Mouse (Mus musculus) MEL (cell line): ENCODE results near the gene Lhx2. TPM values are rescaled to one million over a fixed set of nuclear protein-coding genes. Genes with fewer than 3 reads are reported as not detected.

Experiments used
- DNase-seq: peaks from one replicate; pipeline ENCODE4 v3.0.0; 2011; ENCODE audit warnings: low read depth, low spot score
- H3K27ac ChIP-seq: 2 replicates; pipeline ENCODE4 v1.5.1; 2012; ENCODE audit warnings: low read depth, mild to moderate bottlenecking, control low read depth, low read length, moderate library complexity; ENCODE audit not compliant: control insufficient read depth
- H3K27me3 ChIP-seq, 2 experiments: fragments of 150-350 bp in 1 of 2; sonication (generic) in 1 of 2; 2 replicates each; pipeline ENCODE4 v1.6.1; 2012; ENCODE audit warnings: low read length in 2 of 2, mild to moderate bottlenecking in 2 of 2, improper control_type of control experiment in 1 of 2, moderate library complexity in 1 of 2; ENCODE audit not compliant: insufficient read depth in 2 of 2, control insufficient read depth in 1 of 2
- H3K36me3 ChIP-seq, 2 experiments: 2 replicates each; pipeline ENCODE4 v1.6.1; 2012 to 2014; ENCODE audit warnings: low read length in 2 of 2, improper control_type of control experiment in 1 of 2, inconsistent platforms in 1 of 2, mild to moderate bottlenecking in 1 of 2; ENCODE audit not compliant: insufficient read depth in 2 of 2, control insufficient read depth in 1 of 2
- H3K4me1 ChIP-seq, 2 experiments: fragments of 150-350 bp in 1 of 2; sonication (generic) in 1 of 2; 2 replicates each; pipeline ENCODE4 v1.6.1; 2012; ENCODE audit warnings: low read length in 2 of 2, improper control_type of control experiment in 1 of 2, mild to moderate bottlenecking in 1 of 2; ENCODE audit not compliant: insufficient read depth in 2 of 2, control insufficient read depth in 1 of 2
- H3K4me3 ChIP-seq, 2 experiments: fragments of 150-350 bp in 1 of 2; sonication (generic) in 1 of 2; 2 replicates each; pipeline ENCODE4 v1.5.1; 2012; ENCODE audit warnings: low read depth in 2 of 2, low read length in 2 of 2, mild to moderate bottlenecking in 2 of 2, moderate library complexity in 2 of 2, control low read depth in 1 of 2, improper control_type of control experiment in 1 of 2; ENCODE audit not compliant: control insufficient read depth in 1 of 2, insufficient read depth in 1 of 2
- H3K79me2 ChIP-seq: 2 replicates; pipeline ENCODE4 v1.6.1; 2012; ENCODE audit warnings: mild to moderate bottlenecking, low read length, moderate library complexity; ENCODE audit not compliant: control insufficient read depth, poor library complexity, insufficient read depth
- H3K9ac ChIP-seq: 2 replicates; pipeline ENCODE4 v1.6.1; 2012; ENCODE audit warnings: low read depth, mild to moderate bottlenecking, control low read depth, low read length, moderate library complexity; ENCODE audit not compliant: control insufficient read depth, poor library complexity, severe bottlenecking
- H3K9me3 ChIP-seq: fragments of 150-350 bp; sonication (generic); replicated peaks from 2 replicates; pipeline ENCODE4 v1.6.1; 2012; ENCODE audit warnings: mild to moderate bottlenecking, low read length, improper control_type of control experiment, moderate library complexity; ENCODE audit not compliant: insufficient read depth
- BHLHE40 ChIP-seq: IDR thresholded peaks from 2 replicates; pipeline ENCODE4 v1.6.1; 2012; ENCODE audit warnings: low read depth, mild to moderate bottlenecking, inconsistent platforms, low read length, improper control_type of control experiment, borderline replicate concordance
- CHD1 ChIP-seq: IDR thresholded peaks from 2 replicates; pipeline ENCODE4 v1.6.1; 2012; ENCODE audit warnings: low read depth, mild to moderate bottlenecking, inconsistent platforms, low read length, improper control_type of control experiment
- EP300 ChIP-seq, 2 experiments: IDR thresholded peaks; 2 replicates each; pipeline ENCODE4 v1.6.1; 2011; ENCODE audit warnings: improper control_type of control experiment in 2 of 2, low read length in 2 of 2, low read depth in 1 of 2, mild to moderate bottlenecking in 1 of 2
- HCFC1 ChIP-seq: IDR thresholded peaks from 2 replicates; pipeline ENCODE4 v1.6.1; 2012; ENCODE audit warnings: low read depth, mild to moderate bottlenecking, inconsistent platforms, low read length, improper control_type of control experiment, moderate library complexity
- MAFK ChIP-seq: IDR thresholded peaks from 2 replicates; pipeline ENCODE4 v1.6.1; 2011; ENCODE audit warnings: low read depth, mild to moderate bottlenecking, low read length, improper control_type of control experiment, borderline replicate concordance
- MAZ ChIP-seq: IDR thresholded peaks from 2 replicates; pipeline ENCODE4 v1.6.1; 2012; ENCODE audit warnings: low read depth, mild to moderate bottlenecking, inconsistent platforms, low read length, improper control_type of control experiment
- MYC ChIP-seq: IDR thresholded peaks from 2 replicates; pipeline ENCODE4 v1.6.1; 2011; ENCODE audit warnings: low read depth, mild to moderate bottlenecking, low read length, improper control_type of control experiment, moderate library complexity
- NRF1 ChIP-seq: IDR thresholded peaks from 2 replicates; pipeline ENCODE4 v1.6.1; 2014; ENCODE audit warnings: low read depth, mild to moderate bottlenecking, inconsistent platforms, low read length, improper control_type of control experiment, moderate library complexity; ENCODE audit not compliant: poor library complexity, insufficient read depth, severe bottlenecking
- RAD21 ChIP-seq: IDR thresholded peaks from 2 replicates; pipeline ENCODE4 v1.6.1; 2011; ENCODE audit warnings: mild to moderate bottlenecking, low read depth, low read length, improper control_type of control experiment
- TAL1 ChIP-seq: IDR thresholded peaks from 2 replicates; pipeline ENCODE4 v1.6.1; 2012; ENCODE audit warnings: mild to moderate bottlenecking, inconsistent platforms, low read length, moderate library complexity, mixed read lengths
- TCF12 ChIP-seq: IDR thresholded peaks from 2 replicates; pipeline ENCODE4 v1.6.1; 2014; ENCODE audit warnings: low read depth, mild to moderate bottlenecking, inconsistent platforms, low read length, improper control_type of control experiment, moderate library complexity
- USF1 ChIP-seq: IDR thresholded peaks from 2 replicates; pipeline ENCODE4 v1.6.1; 2014; ENCODE audit warnings: low read depth, mild to moderate bottlenecking, inconsistent platforms, low read length, improper control_type of control experiment, moderate library complexity
- ZMIZ1 ChIP-seq: IDR thresholded peaks from 2 replicates; pipeline ENCODE4 v1.6.1; 2012; ENCODE audit warnings: low read depth, mild to moderate bottlenecking, inconsistent platforms, low read length, improper control_type of control experiment, moderate library complexity
- ZNF384 ChIP-seq: IDR thresholded peaks from 2 replicates; pipeline ENCODE4 v1.6.1; 2012; ENCODE audit warnings: low read depth, mild to moderate bottlenecking, inconsistent platforms, low read length, improper control_type of control experiment
- polyA plus RNA-seq, 2 experiments: library from polyadenylated mRNA; stranded (reverse) in 1 of 2; unstranded in 1 of 2; fragments of >175 nt in 1 of 2; fragments of >200 nt in 1 of 2; gene quantifications; 2 replicates each; pipeline versions ENCODE4 v1.2.1 to v1.2.4; 2012; ENCODE audit warnings: low replicate concordance in 2 of 2, low read depth in 1 of 2; ENCODE audit not compliant: insufficient read length in 2 of 2, insufficient read depth in 1 of 2, missing spikeins in 1 of 2
- total RNA-seq: library from RNA; depleted of rRNA; stranded (reverse); fragments of 300-350 nt; gene quantifications from 2 replicates; pipeline ENCODE4 v1.2.3, GENCODE M21; 2012

Gene Lhx2
- total and polyA plus RNA-seq, 3 experiments: 0.12 TPM; not detected in 2

- H3K9me3 ChIP-seq: no peaks in the 10 kb centered on the region
- H3K9ac ChIP-seq: no peak overlapping the region
- no peak for TF ChIP-seq CHD1
- no peak for TF ChIP-seq ZMIZ1
- no peak for TF ChIP-seq MAZ
- TF ChIP-seq RAD21: no peak
- TF ChIP-seq TAL1: no peak
- TF ChIP-seq MAFK: no peak
- no peak for TF ChIP-seq USF1
- no peak for TF ChIP-seq MYC
- TF ChIP-seq TCF12: no peak
- TF ChIP-seq ZNF384: no peak
- H3K4me1 ChIP-seq: no peaks in the 10 kb centered on the region
- H3K27me3 ChIP-seq: no peaks in the 10 kb centered on the region; a peak in 1 of 4 replicates
- no peak overlapping the region for H3K27ac ChIP-seq
- H3K4me3 ChIP-seq: no peak overlapping the region
- no peak for DNase-seq
- H3K36me3 ChIP-seq: no peaks in the 10 kb centered on the region
- H3K79me2 ChIP-seq: no peaks in the 10 kb centered on the region
Measured at GRCm38 (mm10) chr2:38351641-38352320, 12.7 kb downstream of the Lhx2 start.

GRCm38 (mm10) chr2:38352321-38353007, 13.4 kb downstream of the Lhx2 start:
- Histone ChIP-seq H3K4me1 (no peaks in the 10 kb centered on the region), H3K4me3 (no peak overlapping the region), H3K27ac (no peak overlapping the region), H3K27me3 (no peaks in the 10 kb centered on the region; a peak in 1 of 4 replicates), H3K9me3 (no peaks in the 10 kb centered on the region), H3K9ac (no peak overlapping the region), H3K79me2 (no peaks in the 10 kb centered on the region), H3K36me3 (no peaks in the 10 kb centered on the region)
- DNase-seq: no peak
- no peak for TF ChIP-seq NRF1
- no peak for TF ChIP-seq HCFC1
- no peak for TF ChIP-seq TAL1
- no peak for TF ChIP-seq ZMIZ1
- no peak for TF ChIP-seq BHLHE40
- TF ChIP-seq EP300 (IDR thresholded peaks at IDR 0.05; ENCODE audit: low read depth in 1 of 2, low read length in 2 of 2): no peak
